Mouse (Mus musculus): ENCODE results near the gene Kif26a.

Kif26a gene

GRCm38 (mm10) chr12:112130161-112130860 lies 15.7 kb upstream of the Kif26a start:
- no peak for DNase-seq (ENCODE audit: low read depth, low spot score)

GRCm38 (mm10) chr12:112130957-112131356 lies 15.1 kb upstream of the Kif26a start:
- no peak for DNase-seq (ENCODE audit: low read depth, low spot score)

- DNase-seq (ENCODE audit: low read depth, low spot score) = peak; percentile 48
These were observed 5.8 kb upstream of the Kif26a start for GRCm38 (mm10) chr12:112140231-112140630.

GRCm38 (mm10) chr12:112140745-112141144 lies 5.3 kb upstream of the Kif26a start:
- DNase-seq (ENCODE audit: low read depth, low spot score) = no peak

GRCm38 (mm10) chr12:112141300-112141699 lies 4.7 kb upstream of the Kif26a start:
- DNase-seq (ENCODE audit: low read depth, low spot score) = peak; percentile 20

DNA sequence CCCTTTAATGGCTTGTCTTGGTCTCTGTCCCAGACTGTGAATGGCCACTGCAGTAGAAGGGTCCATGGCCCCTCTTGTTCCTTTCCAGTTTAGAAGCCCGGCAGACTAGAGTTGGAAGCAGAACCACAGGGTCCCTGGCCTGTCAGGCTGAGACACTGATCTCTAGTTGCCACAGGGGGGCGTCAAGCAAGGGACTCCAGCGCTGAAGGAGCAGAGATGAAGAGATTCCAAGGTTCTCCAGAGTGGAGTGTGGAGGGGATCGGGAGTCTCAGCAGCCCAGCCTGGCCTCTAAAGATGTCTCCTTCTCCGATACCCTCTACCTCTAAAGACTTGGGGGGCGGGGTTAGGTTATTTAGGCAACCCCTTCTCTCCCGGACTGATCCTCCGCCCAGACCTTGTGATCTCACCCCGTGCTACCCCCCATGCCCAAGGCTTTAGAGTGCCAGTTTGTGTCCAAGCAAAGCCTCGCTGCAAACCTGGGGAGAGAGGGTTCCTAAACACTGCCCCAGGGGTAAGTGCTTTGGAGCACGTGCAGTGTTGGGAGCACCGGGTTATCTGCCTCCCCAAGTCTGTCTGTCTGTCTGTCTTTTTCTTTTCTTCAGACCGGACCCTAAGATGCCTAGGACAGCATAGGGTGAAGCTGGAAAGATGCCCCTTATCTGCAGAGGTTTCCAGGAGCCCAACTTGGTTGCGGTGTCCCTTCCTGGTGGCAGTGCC lies 2.7 kb upstream of the Kif26a start:
- no peak for DNase-seq (ENCODE audit: low read depth, low spot score)

DNA sequence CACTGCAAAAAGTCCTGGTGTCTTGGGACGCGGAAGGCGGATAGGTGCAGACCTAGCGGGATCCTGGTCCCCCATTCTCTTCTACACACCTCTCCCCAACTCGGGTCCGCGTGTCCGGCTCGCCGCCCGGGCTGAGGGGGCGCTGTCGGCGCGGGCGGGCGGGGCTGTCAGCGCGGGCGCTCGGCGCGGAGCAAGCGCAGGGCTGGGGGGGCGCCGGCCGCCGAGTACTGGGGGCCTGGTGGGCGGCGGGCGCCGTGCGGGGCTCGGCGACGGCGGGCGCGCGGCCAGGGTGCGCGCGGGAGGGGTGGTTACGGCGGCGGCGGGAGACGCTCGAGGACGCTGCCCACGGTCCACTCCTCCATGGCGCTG lies 2.2 kb upstream of the Kif26a start:
- DNase-seq (ENCODE audit: low read depth, low spot score) = no peak

DNA sequence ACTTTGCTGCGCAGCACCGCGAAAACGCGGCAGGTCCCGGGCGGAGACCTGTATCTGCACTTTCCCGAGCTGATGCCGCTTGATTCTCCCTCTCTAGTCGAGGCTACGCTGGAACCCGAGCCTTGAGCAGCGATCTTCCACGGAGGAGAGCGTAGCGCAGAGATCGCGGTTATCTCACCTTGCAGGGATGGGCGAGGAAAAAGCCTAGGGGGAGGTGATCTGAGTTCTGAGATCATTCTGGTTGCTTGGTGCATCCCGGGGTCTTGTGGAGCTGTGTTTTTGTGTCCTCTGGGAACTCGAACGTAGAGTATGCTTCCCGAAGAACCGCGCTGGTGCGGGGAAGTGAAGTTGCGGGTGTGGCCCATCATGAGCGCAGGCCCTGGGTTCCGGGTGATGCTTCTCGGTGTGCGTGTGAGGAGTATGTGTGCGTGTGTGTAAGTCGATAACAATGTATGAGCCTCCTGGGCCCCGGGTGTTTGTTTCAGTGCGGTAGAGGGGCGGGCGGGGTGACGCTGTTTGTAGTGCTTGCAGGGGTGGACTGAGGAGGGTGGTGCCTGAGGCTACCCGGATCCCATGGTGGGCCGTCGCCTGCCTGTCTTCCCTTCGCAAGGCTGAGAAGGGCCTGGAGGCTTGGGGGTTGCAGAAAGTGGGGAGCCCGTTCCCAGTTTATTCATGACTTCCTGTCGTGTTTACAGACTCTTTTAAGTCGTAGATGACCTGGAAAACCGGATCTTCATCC lies 1.5 kb upstream of the Kif26a start:
- no peak for DNase-seq (ENCODE audit: low read depth, low spot score)

DNA sequence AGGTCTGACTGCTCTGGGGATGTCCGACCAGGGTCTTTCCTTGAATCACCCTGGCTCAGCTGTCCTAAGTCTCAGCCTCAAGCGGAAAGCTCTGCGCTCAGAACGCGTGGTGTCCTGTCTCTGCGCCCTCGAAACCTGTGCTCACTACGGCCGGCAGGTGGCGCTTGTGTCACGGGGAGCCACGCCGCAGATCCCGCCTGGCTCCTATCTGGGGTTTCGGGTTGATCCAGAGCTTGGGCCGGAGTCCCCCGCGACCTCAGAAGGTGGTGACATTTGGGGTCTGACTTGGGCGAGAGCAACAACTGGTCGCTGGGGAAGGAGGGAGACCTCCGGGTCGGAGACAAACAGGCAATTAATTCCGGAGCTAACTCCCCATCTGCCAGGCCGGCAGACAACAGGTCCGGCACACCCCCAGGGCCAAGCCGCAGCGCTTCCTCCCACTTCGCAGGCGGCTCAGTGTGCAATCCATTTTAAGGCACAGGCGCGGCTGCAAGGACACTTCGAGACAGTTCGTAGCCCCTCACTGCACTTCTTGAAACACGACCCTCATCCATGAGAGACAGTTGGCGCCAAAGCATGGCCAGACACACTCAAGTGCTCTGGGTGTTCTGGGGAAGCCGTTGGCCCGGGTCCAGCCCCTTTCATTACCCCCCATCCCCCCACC lies 665 bp upstream of the Kif26a start:
- peak; percentile 46 for DNase-seq (ENCODE audit: low read depth, low spot score)

- DNase-seq (ENCODE audit: low read depth, low spot score) = no peak
These were observed 1.4 kb downstream of the Kif26a start for GRCm38 (mm10) chr12:112147365-112147764.

- no peak for DNase-seq (ENCODE audit: low read depth, low spot score)
These were observed 4.0 kb downstream of the Kif26a start for GRCm38 (mm10) chr12:112150011-112150410.

DNA sequence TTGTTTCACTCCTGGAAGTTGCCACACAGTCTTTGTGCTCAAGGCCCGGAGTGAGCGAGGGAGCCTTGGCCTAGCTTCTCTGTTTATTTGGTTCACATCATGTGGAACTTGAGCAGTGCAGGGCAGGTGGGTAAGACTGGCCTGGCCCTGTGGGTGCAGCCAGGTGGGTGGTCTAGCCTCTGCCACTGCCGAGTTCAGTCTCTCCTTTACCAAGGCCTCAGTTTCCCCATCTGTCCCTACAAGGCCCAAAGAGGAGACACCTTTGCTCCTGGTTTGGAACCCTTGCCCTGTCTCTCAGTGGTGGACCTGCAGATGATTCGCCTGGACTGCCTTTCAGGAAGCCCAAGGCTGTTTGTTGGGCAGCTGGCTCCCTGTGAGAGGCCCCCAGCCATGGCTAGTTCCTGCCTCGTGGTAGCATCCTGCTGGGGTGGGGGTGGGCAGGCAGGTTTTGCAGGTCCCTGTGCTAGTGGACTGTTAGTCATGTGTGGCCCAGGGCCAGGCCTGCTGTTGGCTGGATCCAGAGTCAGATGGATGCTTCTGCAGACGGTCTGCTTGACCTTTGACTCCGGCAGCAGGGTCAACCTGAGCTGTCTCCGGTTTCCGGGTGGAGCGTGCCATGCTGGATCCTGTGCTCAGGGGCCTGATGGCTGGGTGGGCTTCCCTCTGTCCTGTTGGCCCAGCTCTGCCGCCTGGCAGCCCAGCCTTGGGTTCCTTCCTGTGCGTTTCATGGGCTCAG lies 5.4 kb downstream of the Kif26a start:
- no peak for DNase-seq (ENCODE audit: low read depth, low spot score)

DNA sequence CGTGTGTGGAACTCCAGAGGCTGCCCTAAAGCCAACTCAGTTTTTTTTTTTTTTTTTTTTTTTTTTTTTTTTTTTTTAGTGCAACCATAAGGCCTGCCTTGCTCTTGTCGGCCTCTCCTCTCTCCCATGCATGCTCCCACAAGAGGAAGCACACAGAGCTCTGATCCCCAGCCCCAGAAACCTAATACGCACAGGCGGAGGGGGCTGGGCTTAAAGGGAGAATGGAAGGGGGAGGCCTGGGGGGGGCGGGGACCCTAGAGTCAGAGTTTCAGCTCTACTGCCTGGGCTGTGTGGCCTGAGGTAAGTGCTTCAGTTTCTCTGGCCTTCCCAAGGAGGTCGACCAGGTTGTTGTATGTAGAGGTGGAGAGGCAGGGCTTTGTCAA lies 6.0 kb downstream of the Kif26a start:
- DNase-seq (ENCODE audit: low read depth, low spot score) = no peak

GRCm38 (mm10) chr12:112153597-112153996 lies 7.6 kb downstream of the Kif26a start:
- no peak for DNase-seq (ENCODE audit: low read depth, low spot score)

GRCm38 (mm10) chr12:112154476-112154875 lies 8.5 kb downstream of the Kif26a start:
- DNase-seq (ENCODE audit: low read depth, low spot score) = no peak

- DNase-seq (ENCODE audit: low read depth, low spot score) = no peak
These were observed 9.4 kb downstream of the Kif26a start for GRCm38 (mm10) chr12:112155218-112156051.

DNA sequence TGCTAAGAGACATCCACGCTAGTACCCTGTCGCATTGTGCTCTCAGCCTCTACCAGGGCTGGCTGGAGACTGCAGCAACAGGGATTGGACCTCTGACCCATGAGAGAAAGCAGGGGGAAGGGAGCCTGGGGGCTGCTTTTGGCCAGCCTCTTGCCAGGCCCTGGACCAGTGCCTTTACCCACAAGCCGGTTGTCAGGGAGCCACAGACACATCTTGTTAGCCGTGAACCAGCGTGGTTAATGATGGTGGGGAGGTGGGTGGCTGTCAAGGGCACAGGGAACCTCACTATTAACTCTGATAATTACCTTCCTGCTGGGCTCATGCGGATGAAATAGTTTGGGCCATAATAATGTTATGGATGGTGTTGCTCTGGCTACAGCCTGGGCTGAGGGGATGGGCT lies 10.8 kb downstream of the Kif26a start:
- DNase-seq (ENCODE audit: low read depth, low spot score) = no peak

GRCm38 (mm10) chr12:112158246-112158645 lies 12.2 kb downstream of the Kif26a start:
- DNase-seq (ENCODE audit: low read depth, low spot score) = no peak

DNA sequence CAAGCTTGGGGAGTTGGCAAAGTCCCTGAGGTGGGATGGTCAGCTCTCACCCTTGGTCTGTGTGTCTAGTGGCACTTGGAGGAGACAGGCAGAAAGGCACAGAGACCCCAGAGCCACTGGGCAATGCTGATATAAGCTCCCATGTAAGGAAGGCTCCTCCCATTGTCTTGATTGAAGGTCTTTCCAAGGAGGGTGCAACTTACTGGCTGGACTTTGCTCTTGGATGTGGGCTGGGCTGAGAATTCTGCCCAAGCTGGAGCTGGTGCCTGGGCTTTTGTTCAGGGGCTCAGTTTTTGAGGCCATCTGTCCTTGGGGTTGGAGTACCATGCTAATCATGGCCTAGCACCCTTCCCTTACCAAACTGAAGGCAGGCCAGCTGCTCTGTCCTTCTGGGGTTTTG lies 12.8 kb downstream of the Kif26a start:
- no peak for DNase-seq (ENCODE audit: low read depth, low spot score)

DNA sequence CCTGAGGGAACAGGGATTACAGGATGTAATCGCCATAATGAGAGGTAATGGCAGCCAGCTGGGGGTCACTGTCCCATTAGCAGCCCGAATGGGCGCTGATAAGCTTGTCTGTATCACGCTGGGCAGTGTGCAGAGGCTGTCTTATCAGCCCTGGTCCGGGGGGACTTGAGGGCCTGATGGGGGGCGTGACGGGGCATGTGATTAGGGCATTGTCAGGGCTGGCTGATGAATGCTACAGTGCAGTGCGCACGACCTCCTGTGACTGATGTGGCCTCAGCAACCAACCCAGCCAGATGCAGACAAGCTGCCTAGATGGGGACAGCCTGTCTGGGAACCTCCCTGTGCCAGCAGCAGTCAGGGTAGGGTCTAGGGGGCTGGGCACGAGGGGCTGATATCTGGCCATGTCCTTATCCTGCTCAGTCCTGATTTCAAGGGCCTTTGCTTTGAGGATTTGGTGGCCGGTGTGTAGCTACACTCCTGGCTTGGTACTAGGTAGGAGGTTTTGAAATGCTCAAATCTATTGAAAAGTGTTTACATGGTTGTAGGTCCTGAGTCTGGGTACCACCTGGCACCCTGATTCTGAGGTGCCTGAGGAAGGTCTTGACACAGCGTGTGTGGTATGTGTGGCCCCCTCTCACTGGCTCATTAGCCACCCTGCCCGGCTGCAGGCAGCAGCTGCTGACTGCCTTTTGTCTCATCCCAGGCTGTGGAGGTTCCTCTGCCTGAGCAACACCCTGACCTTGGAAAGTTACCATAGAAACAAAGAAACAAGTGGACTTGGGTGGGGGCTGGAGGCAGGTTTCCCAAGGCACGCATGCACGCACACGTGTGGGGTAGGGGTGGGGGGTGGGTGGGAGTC lies 18.2 kb downstream of the Kif26a start:
- no peak for DNase-seq (ENCODE audit: low read depth, low spot score)
